Mouse (Mus musculus): ENCODE data around the gene Tcea3.

Tcea3 gene

DNA sequence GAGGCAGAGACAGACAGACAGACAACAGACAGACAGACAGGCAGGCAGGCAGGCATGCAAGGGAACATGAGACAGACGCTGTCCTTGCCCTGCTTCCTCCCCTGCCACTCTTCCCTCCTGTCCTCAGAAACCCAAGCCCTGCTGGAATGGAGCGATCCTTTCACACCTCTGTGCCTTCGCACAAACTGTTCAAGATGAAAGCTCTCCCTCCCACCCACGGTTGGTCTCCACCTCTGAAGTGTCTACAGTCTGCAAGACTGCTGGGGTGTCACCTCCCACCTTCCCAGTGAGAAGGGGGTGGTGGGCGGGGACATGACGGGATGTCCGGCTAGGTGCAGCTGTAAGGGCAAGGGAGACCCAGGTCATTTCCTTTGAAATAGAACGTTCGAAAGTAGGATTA, 34.1 kb downstream of the Tcea3 start:
- no peak for DNase-seq (ENCODE audit: low read depth, low spot score)

DNA sequence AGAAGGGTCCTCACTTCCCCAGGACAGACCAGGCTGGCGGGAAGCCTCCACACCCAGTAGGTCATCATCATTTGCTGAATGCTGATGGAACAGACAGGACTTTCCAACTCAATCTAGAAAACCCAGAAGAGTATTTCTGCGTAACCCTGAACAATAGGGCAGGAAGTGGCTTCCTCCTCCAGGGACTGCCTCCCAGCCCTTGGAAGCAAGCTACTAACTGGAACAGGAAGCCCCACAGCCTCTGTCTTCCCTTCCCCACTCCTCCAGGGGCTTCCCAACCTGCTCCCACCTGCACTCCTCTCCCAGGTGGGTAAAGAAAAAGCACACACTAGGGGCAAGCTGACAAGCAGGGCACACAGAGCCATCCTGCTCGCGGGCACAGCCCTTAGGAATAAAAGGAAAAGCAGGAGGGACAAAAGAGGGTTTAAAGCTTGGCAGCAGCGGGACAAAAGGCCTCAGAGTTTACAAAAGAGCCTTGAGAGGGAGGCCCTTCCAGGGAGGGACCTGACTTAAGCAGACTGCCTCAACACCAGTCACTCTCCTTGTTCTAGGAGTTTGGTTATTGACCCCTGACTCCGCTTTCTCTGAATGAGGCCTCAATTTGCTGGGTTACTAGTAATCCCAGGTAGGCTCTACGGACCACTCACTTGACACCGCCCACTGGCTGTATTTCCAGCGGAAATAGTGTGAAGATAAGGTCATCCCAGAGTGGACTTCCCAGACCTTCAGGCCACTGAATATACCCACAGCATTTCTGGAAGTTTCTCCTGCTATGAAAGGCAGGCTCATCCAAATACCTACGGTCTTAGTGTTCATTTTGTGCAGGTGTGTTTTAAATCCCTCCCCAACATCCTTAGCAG, 35.3 kb downstream of the Tcea3 start:
- DNase-seq (ENCODE audit: low read depth, low spot score): no peak

DNA sequence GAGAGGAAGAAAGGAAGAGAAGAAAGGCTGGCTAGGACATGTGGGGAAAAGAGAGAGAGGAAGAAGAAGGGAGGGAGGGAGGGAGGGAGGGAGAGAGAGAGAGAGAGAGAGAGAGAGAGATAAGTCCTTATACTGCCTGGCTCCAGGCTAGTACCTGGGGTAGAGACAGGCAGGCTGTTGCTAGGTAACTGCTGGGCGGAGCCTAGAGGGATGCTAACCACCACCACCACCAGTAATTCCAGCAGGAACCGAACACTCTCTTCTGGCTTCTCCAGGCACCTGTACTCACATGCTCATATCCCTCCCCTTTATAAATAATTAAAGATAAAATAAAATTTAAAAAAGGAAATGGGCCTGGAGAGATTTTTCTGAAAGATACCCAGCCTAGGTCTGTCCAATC, 36.3 kb downstream of the Tcea3 start:
- peak; percentile 59 for DNase-seq (ENCODE audit: low read depth, low spot score)

DNA sequence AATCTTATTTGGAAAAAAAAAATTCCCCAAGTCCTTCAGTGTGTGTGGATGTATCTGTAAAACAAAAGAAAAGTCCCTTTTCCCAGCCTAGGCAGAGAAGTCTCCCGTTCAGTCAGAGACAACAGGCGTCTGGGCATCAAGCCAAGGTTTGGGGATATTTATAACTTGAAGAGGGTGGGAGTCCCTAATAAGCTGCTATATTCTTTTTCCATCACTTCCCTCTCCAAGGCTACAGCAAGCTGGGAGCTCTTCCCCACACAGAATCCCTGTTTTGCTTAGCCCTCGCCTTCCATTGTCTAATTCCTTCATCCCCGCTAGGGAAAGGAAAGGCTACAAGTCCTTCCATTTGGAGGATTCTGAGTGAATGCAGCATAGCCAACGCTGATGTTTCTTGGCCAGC, 36.9 kb downstream of the Tcea3 start, which contains the start of gene Zfp46:
TSS of gene Zfp46 (plus strand) at position 229 of the 400 bp plus-strand sequence.
- peak; percentile 82 for DNase-seq (ENCODE audit: low read depth, low spot score)

DNA sequence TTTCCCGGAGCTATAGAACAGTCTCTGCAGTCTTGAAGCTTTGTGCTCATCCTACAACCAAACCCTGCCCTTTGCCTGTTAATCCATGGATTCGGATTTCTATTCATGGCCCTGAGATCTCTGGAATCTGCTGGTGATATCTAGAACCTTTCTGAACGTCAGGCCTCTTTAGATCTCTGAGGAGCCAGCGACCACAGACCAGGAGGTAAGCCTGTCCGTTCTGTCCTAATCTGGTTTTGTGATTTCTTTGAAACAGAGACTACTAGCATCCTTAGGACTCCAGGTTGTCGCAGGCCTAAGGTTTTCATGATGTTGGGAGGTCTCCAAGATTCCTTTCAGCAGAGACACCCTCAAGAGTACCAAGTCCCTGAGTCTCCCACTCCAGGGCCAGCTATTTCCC, 37.4 kb downstream of the Tcea3 start:
- DNase-seq (ENCODE audit: low read depth, low spot score): peak; percentile 26

DNA sequence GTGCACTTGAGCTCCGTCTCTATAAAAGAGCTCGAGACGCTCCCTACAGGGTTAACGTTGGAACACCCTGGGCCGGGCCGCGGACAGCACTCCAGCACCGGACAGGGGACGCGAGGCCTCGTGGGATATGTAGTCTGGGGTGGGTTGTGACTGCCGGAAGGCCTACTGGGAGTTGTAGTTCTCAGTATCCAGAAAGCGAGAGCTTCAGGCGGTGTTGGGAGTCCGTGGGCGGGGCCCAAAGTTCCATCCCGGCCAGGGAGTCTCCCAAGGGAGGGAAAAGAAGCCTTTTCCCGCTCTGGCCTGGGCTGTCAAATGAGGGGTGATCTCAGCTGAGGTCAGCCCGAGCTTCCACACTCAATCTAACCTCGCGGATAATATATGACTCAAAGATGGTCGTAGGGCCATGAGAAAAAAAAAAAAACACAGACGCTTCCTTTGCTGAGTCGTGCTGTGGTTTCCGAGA, 37.9 kb downstream of the Tcea3 start:
- peak; percentile 92 for DNase-seq (ENCODE audit: low read depth, low spot score)

DNA sequence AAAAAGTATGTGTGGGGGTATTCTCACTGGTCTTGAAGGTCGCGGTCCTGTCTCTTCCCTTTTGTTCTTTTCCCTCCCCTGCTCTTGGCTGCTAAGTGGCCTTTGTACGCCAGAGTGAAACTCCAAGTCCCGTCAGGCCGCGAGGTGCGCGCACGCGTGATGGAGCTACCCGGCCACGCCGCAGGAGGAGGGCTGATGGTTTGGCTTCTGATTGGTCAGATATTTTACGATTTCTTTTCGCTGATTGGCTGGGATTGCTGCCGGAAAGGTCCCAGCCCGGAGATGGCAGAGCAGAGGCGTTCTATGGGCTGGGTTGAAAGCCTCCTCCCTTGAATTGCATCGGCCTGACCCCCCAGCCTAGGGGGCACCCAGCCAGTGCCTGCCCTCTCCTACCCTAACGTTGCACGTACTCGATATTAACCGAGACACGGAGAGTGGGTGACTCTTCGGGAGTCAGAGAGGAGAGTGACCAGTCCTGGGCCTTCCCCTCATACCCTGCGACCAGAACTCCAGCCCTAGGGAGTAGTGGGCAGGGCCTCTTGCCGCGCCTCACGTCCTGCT, 38.4 kb downstream of the Tcea3 start:
- peak; percentile 95 for DNase-seq (ENCODE audit: low read depth, low spot score)

DNA sequence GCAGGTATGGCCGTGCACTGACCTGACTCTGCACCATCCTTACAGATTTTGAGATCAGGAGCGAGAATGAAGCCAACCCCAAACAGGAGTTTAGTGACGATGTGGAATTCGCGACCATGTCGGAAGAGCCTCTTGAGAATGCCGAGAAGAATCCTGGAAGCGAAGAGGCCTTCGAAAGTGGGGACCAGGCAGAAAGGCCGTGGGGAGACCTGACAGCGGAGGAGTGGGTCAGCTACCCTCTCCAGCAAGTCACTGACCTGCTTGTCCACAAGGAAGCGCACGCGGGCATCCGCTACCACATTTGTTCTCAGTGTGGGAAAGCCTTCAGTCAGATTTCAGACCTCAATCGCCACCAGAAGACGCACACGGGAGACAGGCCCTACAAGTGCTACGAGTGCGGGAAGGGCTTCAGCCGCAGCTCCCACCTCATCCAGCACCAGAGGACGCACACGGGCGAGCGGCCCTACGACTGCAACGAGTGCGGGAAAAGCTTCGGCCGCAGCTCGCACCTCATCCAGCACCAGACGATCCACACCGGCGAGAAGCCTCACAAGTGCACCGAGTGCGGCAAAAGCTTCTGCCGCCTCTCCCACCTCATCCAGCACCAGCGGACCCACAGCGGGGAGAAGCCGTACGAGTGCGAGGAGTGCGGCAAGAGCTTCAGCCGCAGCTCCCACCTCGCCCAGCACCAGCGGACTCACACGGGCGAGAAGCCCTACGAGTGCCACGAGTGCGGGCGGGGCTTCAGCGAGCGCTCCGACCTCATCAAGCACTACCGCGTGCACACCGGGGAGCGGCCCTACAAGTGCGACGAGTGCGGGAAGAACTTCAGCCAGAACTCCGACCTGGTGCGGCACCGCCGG, 42.6 kb downstream of the Tcea3 start:
- DNase-seq (ENCODE audit: low read depth, low spot score): no peak

DNA sequence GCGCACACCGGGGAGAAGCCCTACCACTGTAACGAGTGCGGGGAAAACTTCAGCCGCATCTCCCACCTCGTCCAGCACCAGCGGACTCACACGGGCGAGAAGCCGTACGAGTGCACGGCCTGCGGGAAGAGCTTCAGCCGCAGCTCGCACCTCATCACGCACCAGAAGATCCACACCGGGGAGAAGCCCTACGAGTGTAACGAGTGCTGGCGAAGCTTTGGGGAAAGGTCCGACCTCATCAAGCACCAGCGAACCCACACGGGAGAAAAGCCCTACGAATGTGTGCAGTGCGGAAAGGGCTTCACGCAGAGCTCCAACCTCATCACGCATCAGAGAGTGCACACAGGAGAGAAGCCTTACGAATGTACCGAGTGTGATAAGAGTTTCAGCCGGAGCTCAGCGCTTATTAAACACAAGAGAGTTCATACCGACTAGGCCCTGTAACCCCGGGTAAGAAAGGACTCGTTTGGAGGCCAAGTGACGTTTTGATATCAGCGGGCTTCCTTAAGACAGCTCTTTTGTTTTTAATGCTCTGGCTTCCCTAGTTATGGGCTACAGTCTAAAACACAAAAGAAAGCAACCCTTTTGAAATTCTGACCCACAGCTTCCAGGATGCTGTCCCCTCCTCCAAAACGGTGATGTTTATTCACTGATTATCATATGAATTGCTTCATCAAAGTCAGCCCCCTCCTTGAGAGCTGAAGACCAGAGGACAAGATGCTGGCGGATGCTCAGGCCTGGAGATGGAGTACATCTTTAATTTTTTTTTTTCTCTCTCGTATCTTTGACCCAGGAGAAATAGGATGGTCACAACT, 43.5 kb downstream of the Tcea3 start:
- no peak for DNase-seq (ENCODE audit: low read depth, low spot score)

DNA sequence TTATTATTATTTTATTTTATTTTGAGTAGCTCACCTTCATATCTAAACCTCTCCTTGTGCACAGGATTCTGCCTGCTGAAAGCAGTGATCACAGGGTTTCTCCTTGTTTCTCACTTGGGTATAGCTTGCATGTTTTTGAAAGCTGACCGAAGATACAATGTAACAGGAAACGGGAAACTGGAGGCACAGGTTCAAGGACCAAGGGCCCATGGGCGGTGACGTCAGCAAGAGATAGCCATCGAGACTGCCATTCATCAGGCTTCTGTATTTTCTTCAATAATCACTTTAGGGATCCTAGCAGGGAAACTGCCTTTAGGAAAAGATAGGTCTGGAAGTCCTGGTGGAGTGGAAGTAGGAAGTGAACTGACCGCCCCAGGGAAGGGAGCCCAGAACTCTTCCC, 44.2 kb downstream of the Tcea3 start:
- no peak for DNase-seq (ENCODE audit: low read depth, low spot score)

DNA sequence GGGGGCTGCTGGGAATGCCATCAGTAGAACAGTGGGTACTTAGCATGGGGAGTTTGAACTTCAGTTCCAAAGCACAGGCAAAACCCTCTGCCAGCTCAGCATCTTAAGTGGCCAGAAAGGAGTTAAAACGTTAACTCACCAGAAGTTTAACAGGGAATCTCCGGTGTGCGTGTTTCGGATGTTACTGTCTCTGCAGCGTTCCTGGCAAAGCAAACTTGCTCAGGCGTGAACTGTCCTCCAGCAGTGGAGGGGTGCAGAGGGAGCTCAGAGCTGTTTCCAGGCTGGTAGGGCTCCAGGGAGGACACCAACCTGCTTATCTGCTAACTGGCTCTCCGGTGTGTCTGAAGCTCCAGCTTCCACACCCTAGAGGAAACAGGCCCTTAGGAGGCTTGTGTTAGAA, 48.4 kb downstream of the Tcea3 start:
- DNase-seq (ENCODE audit: low read depth, low spot score): no peak

DNA sequence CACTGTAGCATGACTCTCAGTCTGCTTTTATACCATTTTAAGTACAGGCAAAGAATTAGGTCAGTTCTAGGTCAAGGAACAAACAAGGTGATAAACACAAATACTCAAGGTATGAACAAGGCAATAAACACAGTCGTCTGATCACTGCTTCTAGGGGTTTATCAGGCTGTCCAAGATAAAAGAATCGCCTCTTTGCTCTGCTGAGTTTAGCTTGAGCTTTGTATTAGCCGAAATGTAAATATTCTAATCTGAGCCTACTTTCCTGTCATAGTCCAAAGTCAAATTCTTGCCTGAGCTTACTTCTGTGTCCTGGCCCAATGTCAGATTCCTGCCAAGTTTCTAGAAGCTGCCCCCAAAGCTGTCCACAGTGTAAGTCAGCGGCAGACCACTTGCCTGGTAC, 54.9 kb downstream of the Tcea3 start:
- no peak for DNase-seq (ENCODE audit: low read depth, low spot score)

DNA sequence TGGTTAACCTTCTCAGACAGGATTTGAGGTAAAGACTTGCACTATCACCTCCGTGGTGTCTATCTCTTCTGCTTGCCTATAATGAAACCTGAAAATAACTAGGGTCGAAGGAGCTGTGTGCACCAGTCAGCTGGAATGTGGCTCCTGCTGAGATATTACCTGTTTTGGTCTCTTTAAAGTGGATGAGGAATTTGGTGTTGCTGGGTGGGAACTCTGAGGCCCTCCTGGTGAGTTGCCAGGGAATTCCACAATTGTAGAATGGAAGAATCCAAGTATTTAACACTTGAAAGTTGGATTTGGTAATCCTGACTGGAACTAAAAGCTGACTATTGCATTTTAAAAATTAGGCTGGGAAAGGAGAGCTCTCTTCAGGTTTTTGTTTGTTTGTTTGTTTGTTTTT, 56.7 kb downstream of the Tcea3 start:
- DNase-seq (ENCODE audit: low read depth, low spot score): no peak

DNA sequence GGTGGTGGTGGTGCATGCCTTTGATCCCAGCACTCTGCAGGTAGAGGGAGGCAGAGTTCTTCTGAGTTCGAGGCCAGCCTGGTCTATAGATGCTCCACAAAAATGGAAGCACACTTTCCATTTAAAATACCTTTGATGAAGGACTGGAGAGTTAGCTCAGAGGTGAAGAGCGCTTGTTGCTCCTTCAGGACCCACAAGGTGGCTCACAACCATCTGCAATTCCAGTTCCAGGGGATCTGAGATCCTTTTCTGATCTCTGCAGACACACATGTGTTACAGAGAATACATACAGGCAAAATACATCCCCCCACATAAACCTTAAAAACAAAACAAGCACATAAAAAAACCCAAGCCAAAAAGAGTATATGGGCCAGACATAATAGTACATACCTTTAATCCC, 60.8 kb downstream of the Tcea3 start:
- DNase-seq (ENCODE audit: low read depth, low spot score): no peak

DNA sequence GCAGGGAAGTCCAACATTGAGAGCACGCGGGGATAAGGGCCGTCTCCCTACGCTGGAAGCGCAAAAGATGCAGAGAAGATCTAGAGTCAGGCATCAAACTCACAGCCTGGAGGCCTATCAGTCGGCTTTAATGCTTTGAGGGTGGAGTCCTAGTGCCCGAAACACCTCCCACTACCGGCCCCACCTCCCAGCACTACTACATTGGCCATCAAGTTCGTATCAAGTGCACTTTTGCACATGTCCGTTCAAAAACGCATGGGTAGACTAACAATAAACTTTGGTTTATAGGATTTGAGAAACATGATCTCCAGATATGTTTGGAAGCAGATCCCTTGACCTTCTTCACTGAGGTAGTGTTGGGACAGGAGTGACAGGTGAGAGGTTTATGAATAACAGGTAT, 62.3 kb downstream of the Tcea3 start:
- no peak for DNase-seq (ENCODE audit: low read depth, low spot score)

DNA sequence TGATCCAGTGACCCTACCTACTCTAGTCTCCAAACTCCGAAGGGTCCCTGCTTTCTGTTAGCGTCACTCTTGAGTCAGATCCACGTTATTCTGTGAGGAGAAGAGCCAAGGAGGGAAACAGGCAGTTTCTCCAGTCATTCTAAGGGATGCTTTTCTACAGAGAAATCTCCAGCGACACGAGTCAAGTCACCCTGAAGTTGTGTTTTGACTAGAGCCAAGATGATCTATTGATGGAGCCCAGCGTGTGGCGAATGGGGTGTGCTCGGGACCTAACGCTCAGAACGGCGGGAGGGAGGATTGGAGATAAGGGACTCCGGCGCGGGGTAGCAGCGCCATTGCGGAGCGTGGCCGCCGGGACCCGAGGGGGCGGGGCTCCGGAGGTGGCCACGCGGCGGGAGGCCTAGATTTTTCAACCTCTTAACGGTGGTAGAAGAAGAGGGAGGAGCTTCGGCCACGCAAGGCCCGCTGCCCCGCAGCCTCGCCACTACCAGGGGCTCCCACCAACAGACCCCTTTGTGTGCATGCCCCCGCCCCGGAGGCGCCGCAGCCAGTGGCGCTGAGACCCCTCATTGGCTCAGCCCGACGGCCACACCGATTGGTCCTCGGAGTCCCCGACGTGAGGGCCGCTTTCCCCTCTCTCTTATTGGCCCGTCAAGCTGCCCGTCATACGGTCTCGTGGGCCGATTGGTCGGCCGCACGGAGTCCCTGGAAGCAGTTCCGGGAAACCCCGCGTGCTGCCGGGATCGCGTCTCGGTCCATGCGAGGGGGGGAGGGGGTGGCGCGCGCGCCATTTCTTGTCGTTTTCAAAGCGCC, 62.9 kb downstream of the Tcea3 start, which contains the start of gene Hnrnpr:
TSS of gene Hnrnpr (plus strand) at position 714 of the 813 bp plus-strand sequence.
- peak; percentile 97 for DNase-seq (ENCODE audit: low read depth, low spot score)

DNA sequence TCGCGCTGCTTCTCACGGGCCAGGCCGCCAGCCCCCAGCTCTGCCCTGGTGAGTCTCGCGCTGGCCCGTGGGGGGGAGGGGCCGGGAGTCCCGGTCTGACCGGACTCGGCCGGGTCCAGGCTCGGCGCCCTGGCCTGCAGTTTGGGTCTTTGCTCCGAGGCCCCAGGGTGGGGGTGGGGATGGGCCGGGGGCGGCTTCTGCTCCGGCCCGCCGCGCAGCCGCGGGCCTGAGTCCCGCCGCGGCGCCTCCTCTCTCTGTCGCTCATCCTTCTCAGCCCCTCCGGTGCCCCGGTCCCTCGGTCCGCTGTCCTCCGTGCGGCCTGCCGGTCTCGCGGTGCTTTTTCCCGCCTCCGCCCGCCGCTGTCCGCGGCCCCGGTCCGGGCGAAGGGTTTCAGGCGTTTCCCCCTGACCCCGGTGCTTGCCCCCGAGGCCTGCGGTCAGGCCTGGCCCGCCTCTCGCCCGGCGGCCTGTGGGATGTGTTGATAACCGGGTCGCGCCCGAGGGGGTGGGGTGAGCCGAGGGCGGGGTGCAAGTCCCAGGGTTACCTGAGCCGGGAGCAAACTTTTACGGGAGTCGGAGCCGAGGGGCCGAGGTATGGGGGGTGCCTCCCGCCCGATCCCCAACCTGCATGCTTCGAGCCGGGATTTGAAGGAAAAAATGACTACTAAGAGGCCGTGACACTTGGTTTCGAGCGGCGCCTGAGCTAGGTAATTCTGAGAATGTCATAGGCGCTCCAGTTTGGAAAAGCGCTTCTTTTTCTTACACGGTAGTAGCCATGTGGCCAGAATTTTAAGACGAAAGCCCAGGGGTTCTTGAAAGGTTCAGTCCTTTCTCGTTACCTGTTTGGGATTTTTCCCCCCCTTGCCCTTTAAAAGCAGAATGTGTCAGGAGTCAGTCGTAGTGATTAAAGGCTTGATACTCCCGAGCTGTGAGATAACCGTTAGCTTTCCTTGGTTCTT, 63.8 kb downstream of the Tcea3 start:
- peak; percentile 22 for DNase-seq (ENCODE audit: low read depth, low spot score)

DNA sequence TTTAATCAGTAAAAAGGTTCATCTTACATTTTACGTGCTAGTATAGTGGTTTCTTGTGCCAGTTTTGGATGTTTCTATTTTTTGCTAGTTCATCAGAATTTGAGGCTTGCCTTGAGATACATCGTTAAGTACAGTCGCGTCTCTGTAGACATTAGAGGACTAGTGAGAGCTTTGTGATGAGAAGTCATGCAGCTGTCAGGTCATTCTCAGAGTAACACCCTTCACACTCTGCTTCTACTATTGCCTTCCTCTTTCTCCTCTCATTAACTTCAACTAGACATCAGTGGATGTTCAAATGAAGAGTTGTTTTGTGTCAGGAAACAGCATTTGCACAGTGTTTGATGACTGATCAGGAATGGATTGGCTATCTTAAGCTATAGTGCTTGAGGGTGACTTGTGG, 65.1 kb downstream of the Tcea3 start:
- DNase-seq (ENCODE audit: low read depth, low spot score): no peak

DNA sequence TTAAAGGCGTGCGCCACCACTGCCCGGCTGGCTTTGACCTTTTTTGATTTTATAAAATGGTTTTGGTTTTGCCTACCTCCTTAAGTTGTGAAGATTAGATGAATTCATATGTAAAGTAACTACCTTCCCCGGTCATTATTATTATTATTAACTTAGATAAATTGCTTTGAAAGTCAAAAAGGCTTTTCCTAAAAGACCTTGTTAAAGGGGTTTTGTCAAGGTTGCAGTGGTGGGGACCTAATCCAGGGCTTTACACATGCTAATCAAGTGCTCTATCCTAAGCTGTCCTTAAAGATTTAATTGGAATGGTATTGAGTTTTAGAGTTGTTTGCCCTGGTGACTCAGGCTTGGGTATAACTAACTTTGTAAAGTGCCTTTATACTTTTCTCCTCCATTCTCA, 70.1 kb downstream of the Tcea3 start:
- no peak for DNase-seq (ENCODE audit: low read depth, low spot score)
